Mouse (Mus musculus) gastrocnemius, postnatal 36 days (tissue): Measurements from ENCODE around the gene Mctp2. TPM values are rescaled to one million over a fixed set of nuclear protein-coding genes. Genes with fewer than 3 reads are reported as not detected.

ENCODE experiments used
- DNase-seq, 2 experiments: peaks; one replicate each; pipeline ENCODE4 v3.0.0; 2022
- intact Hi-C: fragments of 180-260 bp; cut with DNase I; formaldehyde crosslinking; loops from one replicate; pipeline ENCODE4 v1.15.1; 2025
- total RNA-seq, 2 experiments: library from RNA; stranded (reverse); gene quantifications; 2 replicates each; pipeline ENCODE4 v1.2.3; 2021

The Mctp2 gene
- total RNA-seq, 2 experiments from 2014 or later: 0.08 TPM; not detected in 1

DNA sequence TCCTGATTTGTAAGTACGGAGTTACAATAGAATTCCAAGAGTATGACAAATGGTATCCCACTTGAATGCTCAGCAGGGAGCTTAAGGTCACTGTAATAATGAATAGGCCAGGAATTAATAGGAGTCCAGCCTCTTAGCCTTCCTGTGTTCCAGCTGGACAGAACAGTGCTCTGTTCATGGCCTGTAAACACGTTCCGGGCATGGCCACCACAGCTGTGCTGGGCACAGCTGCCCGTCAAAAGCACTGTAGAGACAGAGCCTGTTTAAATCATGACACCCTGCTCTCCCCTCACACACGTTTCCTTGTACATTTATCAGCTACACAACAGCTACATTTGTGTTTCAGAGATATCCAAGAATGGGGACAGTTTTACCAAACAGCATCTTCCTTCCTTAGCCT, 205.7 kb downstream of the Mctp2 start:
- no peak for DNase-seq
- intact Hi-C loops: no loop called here

- no peak for DNase-seq
- intact Hi-C loops: no loop called here
These were observed 207.8 kb downstream of the Mctp2 start for GRCm38 (mm10) chr7:72098603-72099002.

GRCm38 (mm10) chr7:72096973-72097372, 209.4 kb downstream of the Mctp2 start:
- no peak for DNase-seq
- intact Hi-C loops: no loop called here

- DNase-seq: no peak
- intact Hi-C loops: no loop called here
These were observed 210.0 kb downstream of the Mctp2 start for GRCm38 (mm10) chr7:72096433-72096832.

DNA sequence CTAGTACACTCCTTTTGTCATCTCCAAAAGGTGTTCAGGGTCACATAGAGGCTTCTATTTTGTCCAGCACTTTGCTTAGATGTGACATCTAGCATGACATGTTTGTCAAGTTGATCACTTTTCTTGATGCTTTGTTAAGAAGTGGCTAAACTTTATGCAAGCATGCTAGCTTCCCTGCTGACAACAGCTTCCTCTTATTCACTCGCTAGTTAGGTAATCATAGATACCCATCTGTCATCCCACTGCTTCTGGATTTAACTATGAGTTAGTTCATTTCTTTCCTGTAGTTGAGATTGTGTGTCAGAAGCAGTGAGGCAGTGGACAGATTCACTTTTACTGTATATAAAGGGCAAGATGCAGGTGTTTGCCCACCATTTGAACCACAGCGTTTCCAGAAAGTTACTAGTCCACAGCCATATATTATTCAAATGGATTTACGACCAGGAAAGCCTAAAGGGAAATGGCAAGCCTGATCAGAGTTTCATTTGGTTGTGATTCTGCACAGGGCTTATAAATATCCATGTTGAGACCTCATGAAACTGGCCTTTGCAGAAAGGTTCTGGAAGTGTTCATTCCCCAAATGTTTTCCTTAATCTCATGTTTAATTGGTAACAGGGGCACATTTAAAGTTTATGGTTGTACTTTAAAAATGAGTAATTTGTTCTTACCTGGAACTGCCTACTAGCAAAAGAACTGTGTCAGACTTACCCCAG, 216.8 kb downstream of the Mctp2 start:
- intact Hi-C loops: no loop called here
- DNase-seq: no peak

DNA sequence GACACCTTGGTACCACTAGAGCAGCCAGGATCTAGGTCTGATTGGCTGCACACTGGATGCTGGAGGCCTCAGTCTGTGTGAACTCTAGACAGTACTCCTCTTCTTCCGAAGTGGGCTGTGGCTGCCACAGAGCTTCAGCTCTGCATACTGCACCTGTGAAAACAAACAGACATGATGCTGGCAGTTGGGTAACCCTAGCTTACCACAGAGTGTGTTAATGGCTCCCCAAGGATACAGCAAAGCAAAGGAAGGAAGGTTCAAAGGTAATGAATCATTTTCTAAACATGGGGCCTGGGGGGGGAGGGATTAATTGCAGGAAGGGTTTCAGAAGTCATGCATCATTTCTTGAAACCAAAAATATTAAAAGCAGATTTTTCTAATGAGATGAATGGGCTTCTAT, 225.7 kb downstream of the Mctp2 start:
- intact Hi-C loops: no loop called here

GRCm38 (mm10) chr7:72078896-72079295, 227.5 kb downstream of the Mctp2 start:
- DNase-seq: no peak
- intact Hi-C loops: no loop called here

More for the DNA sequence above, 225.7 kb downstream of the Mctp2 start:
- no peak for DNase-seq

GRCm38 (mm10) chr7:72071418-72072184, 234.8 kb downstream of the Mctp2 start:
- DNase-seq: no peak
- intact Hi-C loops: no loop called here

DNA sequence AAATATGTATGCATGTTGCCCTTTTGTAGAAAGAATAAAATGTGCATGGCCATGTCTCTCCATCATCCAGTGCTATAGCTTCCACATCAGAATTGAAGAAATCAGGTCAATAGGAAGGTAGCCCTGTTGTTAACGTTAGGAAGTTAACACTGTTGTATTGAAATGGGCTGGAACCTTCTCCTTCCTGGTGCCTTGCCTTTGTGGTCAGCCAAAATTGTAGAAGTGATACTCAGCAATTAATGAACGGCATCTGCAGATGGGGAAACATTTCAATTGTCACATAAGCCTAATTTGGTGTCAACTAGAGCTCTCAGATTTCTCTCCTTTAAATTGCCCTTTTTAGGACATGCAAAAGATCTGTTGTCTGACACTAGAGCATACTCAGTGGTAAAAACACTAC, 238.0 kb downstream of the Mctp2 start:
- no peak for DNase-seq
- intact Hi-C loops: no loop called here

- intact Hi-C loops: no loop called here
- no peak for DNase-seq
These were observed 240.1 kb downstream of the Mctp2 start for GRCm38 (mm10) chr7:72066352-72066751.

DNA sequence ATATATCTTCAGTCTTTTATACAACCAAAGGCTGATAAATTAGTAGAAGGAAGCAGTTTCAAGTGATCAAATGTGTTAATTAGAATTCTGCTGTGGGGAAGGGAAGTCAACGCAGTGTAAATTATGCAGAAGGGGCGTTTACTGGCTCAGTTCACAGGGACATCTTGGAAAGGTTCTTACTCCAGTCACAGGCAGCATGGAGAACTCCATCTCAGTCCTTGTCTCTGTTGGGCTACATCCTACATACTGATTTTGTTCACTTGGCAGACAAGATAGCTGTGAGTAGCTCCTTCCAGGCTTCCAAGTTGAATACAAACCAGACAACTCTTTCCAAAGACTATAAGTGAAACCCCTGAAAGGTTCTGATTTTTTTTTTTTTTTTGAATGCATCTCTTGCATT, 254.6 kb downstream of the Mctp2 start:
- intact Hi-C loops: no loop called here
- no peak for DNase-seq

DNA sequence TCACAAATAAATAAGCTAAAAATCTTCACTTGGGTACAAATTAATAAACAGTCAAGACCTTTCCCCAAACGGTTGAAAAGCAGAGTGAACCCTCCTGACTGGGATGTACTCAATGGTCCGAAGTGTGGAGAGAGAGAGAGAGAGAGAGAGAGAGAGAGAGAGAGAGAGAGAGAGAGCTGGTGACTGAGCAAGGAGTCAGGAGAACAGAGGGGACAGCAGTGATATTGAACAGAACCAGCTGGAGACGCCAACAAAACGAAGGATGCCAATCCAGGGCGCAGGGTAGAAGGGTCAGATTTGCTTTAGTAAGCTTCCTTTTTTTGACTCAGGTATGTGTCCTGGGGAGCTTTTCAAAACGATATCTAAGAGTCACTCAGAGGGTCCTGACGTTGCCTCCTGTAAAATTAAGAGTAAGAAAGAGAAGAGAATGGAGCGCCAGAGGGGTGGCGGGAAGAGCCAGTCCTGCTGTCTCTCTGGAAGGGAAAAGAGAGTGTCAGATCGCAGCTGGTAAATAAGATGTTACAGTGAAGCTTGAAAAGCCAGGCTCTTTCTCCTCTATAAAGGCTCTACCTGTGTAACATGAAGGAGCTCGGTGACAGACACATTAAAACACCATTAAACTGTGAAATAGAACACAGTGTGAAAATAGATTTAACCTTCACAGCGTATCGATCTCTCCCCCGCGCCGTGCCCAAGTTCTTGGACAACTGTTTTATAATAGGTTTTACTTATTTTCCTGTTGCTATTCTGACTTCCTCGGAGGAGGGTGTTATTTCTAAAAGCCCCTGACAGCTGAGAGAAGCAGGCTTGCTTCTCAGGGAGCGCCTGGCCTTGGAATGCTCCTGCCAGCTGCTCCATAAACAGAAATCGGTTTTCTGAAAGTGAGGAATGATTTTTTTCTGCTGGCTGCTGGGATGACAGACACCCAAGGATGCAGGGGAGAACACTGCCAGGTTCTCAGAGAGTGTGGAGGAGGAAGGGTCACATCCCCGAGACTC, 258.5 kb downstream of the Mctp2 start:
- intact Hi-C loops: no loop called here
- DNase-seq: no peak
